Mouse (Mus musculus) midbrain, embryonic 14.5 days (tissue): ENCODE results near the gene Birc2. TPM values are rescaled to one million over a fixed set of nuclear protein-coding genes. Genes with fewer than 3 reads are reported as not detected.

Source experiments
- ATAC-seq: fragments of 200-750 bp; cut with Nextera tagmentation; 2 replicates; pipeline ENCODE4 v1.8.0; 2017; ENCODE audit warnings: moderate number of reproducible peaks, moderate library complexity; ENCODE audit not compliant: low FRiP score, low TSS enrichment
- DNase-seq: peaks from one replicate; pipeline ENCODE4 v3.0.0-alpha.2; 2015
- H3K27ac ChIP-seq: fragments of 300-500 bp; sonication (generic); replicated peaks from 2 replicates; pipeline ENCODE4 v1.5.1; 2014; ENCODE audit warnings: mild to moderate bottlenecking, low read depth, low read length, moderate library complexity
- H3K27me3 ChIP-seq: fragments of 300-500 bp; sonication (generic); 2 replicates; pipeline ENCODE4 v1.6.1; 2014; ENCODE audit warnings: low read length, control low read depth, mixed read lengths; ENCODE audit not compliant: control insufficient read depth, insufficient read depth
- H3K36me3 ChIP-seq: fragments of 300-500 bp; sonication (generic); 2 replicates; pipeline ENCODE4 v1.6.1; 2014; ENCODE audit warnings: low read length, control low read depth; ENCODE audit not compliant: control insufficient read depth, insufficient read depth
- H3K4me1 ChIP-seq: fragments of 300-500 bp; sonication (generic); 2 replicates; pipeline ENCODE4 v1.6.1; 2014; ENCODE audit warnings: mild to moderate bottlenecking, antibody characterized with exemption, low read length, control low read depth; ENCODE audit not compliant: control insufficient read depth, insufficient read depth
- H3K4me2 ChIP-seq: fragments of 300-500 bp; sonication (generic); 2 replicates; pipeline ENCODE4 v1.6.1; 2014; ENCODE audit warnings: mild to moderate bottlenecking, low read length, moderate library complexity
- H3K4me3 ChIP-seq: fragments of 300-500 bp; sonication (generic); replicated peaks from 2 replicates; pipeline ENCODE4 v1.5.1; 2014; ENCODE audit warnings: low read depth, low read length
- H3K9ac ChIP-seq: fragments of 300-500 bp; sonication (generic); replicated peaks from 2 replicates; pipeline ENCODE4 v1.6.1; 2014; ENCODE audit warnings: mild to moderate bottlenecking, low read length, moderate library complexity
- H3K9me3 ChIP-seq: fragments of 300-500 bp; sonication (generic); 2 replicates; pipeline ENCODE4 v1.6.1; 2016; ENCODE audit warnings: low read length, control low read depth, mixed read lengths; ENCODE audit not compliant: control insufficient read depth
- WGBS: fragments of 180-500 bp; shearing (Covaris S2); extraction: QIAGEN DNeasy Blood & Tissue Kit; methylation state at CpG from one replicate; pipeline ENCODE4 v1.1.7; 2014; 5-methylcytosine and 5-hydroxymethylcytosine counted together
- polyA plus RNA-seq: library from polyadenylated mRNA; unstranded; fragments of >200 nt; fragmentation: Nextera tagmentation; extraction: Ambion mirVana; gene quantifications from 2 replicates; pipeline ENCODE4 v1.2.1, GENCODE M21; 2014

Birc2 gene
- polyA plus RNA-seq, 1 experiment from 2014 or later = 57.7 TPM

DNA sequence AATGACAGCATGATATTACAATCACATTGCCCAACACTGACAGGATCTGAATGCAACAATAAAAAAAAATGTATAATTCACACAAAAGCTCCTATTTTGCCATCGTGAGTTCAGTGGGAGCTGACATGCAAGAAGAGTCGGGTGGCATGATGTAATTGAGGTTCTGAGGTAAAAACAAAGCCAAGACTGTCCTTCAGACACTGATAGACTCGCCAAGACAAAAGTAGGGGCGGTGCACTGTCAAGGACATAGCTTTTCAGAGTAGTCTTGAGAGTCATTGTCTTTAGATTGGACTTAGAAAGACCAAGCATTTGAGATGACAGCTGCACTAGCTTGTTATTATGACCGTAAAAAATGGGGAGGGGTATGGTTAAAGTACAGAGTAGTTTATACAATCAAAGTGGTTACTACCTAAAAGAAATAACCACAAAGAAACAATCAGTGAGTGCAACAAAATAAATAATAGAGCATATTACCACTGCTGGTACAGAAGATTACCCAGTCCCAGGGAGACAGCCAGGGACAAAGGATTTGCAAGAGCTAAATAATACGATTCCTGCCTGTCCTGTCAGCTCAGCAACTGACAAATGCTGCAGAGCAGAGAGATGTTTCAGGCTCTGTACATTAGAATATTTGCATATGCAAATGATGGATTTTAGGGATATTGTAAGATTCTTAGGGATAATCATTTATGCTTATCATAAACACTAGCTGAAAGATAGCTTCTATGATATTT, 40.6 kb downstream of the Birc2 start:
- Histone ChIP-seq H3K27ac (no peak overlapping the region), H3K9ac (no peak overlapping the region), H3K9me3 (no peaks in the 10 kb centered on the region), H3K36me3 (peaks cover 11% of the 10 kb centered on the region; the same call in 1 of the 2 replicates), H3K4me1 (no peaks in the 10 kb centered on the region), H3K27me3 (no peaks in the 10 kb centered on the region), H3K4me2 (no peak overlapping the region), H3K4me3 (no peak overlapping the region)
- ATAC-seq = peak; percentile 60; the same call in 1 of the 2 replicates
- WGBS = 53% methylated on average over 6 of the region's 6 CpGs
- peak; percentile 41 for DNase-seq

DNA sequence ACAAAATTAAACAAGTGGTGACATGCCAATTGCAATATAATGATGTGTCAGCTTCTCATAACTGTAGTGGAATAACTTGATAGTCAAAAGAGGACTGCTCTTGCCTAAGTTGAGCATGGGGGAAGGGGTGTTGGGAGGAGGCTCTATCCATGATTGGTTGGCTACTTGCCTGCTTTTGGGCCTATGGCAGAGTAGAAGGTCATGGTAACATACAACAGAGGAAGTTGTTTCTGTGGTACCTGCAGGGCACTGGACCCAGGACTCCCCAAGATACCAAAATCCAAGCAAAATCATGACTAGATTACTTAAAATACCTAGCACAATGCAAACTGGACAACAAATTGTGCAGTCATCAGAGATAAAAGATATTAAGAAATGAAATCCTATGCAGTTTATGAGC, 41.3 kb downstream of the Birc2 start:
- Histone ChIP-seq H3K9me3 (no peaks in the 10 kb centered on the region), H3K4me3 (no peak overlapping the region), H3K4me1 (no peaks in the 10 kb centered on the region), H3K9ac (no peak overlapping the region), H3K27ac (no peak overlapping the region), H3K36me3 (peaks cover 19% of the 10 kb centered on the region; the same call in 1 of the 2 replicates), H3K27me3 (no peaks in the 10 kb centered on the region), H3K4me2 (no peak overlapping the region)
- ATAC-seq (no peak), DNase-seq (no peak)

DNA sequence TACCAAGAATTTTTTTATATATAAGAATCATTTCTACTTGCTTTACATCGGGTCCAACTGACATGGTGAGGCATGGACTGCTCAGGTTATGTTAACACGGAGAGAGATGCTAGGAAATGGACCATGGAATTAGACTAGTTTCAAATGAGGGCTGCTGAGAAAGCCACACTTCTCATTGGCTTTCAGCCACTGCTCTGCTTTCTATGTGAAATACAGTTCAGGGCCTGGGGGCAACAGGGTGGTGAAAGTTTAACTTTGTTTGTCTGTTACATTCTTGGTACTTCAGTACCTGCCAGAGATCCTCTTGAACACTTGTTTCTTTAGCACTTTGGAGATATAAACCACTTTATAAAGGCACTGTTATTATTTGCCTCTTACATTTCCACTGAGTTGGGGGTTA, 43.3 kb downstream of the Birc2 start:
- H3K27ac ChIP-seq = no peak overlapping the region
- H3K4me2 ChIP-seq = no peak overlapping the region
- no peaks in the 10 kb centered on the region for H3K9me3 ChIP-seq
- ATAC-seq (no peak), DNase-seq (no peak)
- no peak overlapping the region for H3K4me3 ChIP-seq
- 90% methylated on average over 2 of the region's 2 CpGs for WGBS
- H3K27me3 ChIP-seq = no peaks in the 10 kb centered on the region
- H3K4me1 ChIP-seq = no peaks in the 10 kb centered on the region
- H3K36me3 ChIP-seq = peaks cover 21% of the 10 kb centered on the region; the same call in 1 of the 2 replicates
- no peak overlapping the region for H3K9ac ChIP-seq

DNA sequence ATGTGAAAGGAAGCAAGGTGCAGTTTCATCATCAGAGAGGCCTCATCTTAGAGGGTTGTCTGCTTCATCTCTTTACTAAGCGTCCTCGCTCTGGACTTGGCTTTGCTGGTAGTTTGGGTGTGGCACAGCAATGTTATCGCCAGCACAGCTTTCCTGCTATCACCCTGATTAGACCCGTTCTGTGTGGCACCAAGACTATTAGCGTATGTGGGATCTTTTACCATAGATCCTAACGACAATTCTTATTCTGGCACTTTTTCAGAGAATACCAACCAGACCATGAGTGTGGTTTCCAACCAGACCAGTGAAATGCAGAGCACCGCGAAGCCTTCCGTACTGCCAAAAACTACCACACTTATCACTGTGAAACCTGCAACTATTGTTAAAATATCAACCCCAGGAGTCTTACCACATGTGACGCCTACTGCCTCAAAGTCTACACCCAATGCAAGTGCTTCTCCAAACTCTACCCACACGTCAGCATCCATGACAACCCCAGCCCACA, 46.2 kb downstream of the Birc2 start:
- no peak for DNase-seq
- Histone ChIP-seq H3K27me3 (no peaks in the 10 kb centered on the region), H3K9ac (no peak overlapping the region), H3K9me3 (no peaks in the 10 kb centered on the region), H3K27ac (no peak overlapping the region), H3K4me1 (no peaks in the 10 kb centered on the region), H3K4me2 (no peak overlapping the region), H3K36me3 (peaks cover 21% of the 10 kb centered on the region; the same call in 1 of the 2 replicates), H3K4me3 (no peak overlapping the region)
- no peak for ATAC-seq
- WGBS = 97% methylated on average over 11 of the region's 11 CpGs

DNA sequence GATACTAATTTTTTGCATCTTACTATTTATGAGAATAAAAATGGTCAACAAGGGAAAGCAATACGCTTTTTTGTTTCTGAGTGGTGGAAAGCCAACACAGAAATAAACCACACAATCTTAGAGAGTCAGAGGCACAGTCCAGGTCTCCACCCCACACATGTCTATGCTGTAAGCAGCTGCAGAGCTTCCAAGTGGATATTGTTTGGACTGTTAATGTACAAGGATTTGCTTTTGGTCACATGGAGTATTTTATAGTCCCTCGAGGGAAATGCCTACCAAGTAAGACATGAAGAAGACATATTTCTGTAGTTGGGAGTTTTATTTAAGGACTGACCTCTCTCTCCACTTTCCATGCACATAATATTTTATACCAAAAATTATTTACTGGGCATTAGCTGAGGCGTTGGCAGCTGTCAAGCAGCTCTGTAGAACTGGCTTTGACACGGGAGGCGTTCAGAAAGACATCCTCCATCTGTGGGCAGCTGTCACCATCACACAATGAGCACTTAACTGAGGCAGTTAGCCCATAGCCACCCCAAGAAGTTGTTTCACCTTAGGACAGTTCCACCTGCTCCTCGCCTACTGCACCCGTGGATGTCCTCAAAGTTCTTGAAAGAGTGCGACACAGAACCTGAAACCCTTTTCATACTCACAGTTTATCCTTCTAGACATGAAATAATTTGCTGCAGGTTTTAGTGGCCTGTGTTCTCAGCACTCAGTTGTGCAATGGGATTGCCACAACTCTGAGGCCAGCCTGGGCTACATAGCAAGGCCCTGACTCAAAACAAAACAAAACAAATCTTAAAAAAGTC, 46.9 kb downstream of the Birc2 start:
- Histone ChIP-seq H3K9ac (no peak overlapping the region), H3K27me3 (no peaks in the 10 kb centered on the region), H3K27ac (no peak overlapping the region), H3K36me3 (peaks cover 21% of the 10 kb centered on the region; the same call in 1 of the 2 replicates), H3K4me2 (no peak overlapping the region), H3K4me3 (no peak overlapping the region), H3K9me3 (no peaks in the 10 kb centered on the region), H3K4me1 (no peaks in the 10 kb centered on the region)
- DNase-seq (no peak), ATAC-seq (no peak)
- 89% methylated on average over 8 of the region's 8 CpGs for WGBS

DNA sequence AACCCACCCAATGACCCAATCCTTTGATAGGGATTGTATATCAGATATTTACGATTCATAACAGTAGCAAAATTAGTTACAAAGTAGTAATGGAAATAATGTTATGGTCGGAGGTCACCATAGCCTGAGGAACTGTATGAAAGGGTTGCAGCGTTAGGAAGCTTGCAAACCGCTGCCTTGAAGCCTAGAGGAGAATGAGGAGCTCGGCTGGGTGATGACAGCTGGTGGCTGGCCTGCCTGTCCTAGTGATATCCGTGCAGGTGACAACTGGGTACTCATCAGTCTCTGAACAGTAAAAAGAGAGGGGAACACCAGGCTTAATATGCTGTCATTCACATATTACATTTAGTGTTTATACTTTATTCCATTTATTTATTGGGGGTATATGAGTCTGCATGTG, 48.5 kb downstream of the Birc2 start:
- no peak for DNase-seq

DNA sequence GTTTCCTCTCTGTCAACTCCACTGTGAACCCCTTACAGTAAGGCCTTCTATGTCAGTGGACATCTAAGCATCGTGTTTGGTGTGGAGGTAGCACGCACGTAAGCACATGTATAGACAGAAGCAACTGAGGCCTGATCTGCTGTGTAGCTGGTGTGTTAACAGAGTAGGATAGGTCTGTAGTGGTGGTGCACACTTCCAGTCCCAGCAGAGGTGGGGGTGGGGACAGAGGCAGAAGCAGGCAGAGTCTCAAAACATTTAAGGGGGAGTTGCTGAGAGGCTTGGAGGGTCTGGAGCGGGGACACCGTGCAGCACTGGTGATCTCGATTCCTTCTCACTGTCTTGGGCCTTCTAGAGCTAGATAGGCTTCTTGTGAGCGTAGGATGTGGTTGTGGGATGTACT, 50.8 kb downstream of the Birc2 start:
- H3K9me3 ChIP-seq = no peaks in the 10 kb centered on the region
- H3K4me3 ChIP-seq = no peak overlapping the region
- no peak for DNase-seq
- H3K9ac ChIP-seq = no peak overlapping the region
- H3K27me3 ChIP-seq = no peaks in the 10 kb centered on the region
- no peak for ATAC-seq
- 86% methylated on average over 7 of the region's 7 CpGs for WGBS
- H3K4me2 ChIP-seq = no peak overlapping the region
- peaks cover 7% of the 10 kb centered on the region; the same call in 1 of the 2 replicates for H3K36me3 ChIP-seq
- no peaks in the 10 kb centered on the region for H3K4me1 ChIP-seq
- H3K27ac ChIP-seq = no peak overlapping the region

More for the DNA sequence above, 48.5 kb downstream of the Birc2 start:
- Histone ChIP-seq H3K4me2 (no peak overlapping the region), H3K9me3 (no peaks in the 10 kb centered on the region), H3K27me3 (no peaks in the 10 kb centered on the region), H3K4me1 (no peaks in the 10 kb centered on the region), H3K27ac (no peak overlapping the region), H3K4me3 (no peak overlapping the region), H3K36me3 (peaks cover 16% of the 10 kb centered on the region; the same call in 1 of the 2 replicates), H3K9ac (no peak overlapping the region)
- WGBS = 90% methylated on average over 6 of the region's 6 CpGs
- ATAC-seq = no peak

DNA sequence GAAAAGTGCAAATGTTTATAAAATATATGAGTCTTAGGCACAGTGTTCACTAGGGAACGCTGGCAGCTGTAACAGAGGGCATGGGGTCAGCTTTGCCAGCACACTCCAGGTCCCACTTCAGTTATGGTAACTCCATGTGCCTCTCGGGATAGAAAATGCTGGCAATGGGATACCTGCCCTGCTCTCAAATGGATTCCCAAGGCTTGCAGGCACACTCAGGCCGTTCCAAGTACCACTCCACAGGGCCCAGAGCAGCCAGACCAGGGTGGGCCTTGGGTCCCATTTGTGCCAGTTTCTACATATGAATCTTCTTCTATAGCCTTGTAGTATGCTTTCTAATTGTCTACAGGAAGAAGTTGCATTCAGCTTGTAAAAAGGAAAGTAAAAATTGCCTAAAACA, 51.5 kb downstream of the Birc2 start:
- no peak for ATAC-seq
- 93% methylated on average over 3 of the region's 3 CpGs for WGBS

More for the DNA sequence above, 51.5 kb downstream of the Birc2 start:
- H3K9ac ChIP-seq = no peak overlapping the region
- H3K36me3 ChIP-seq = peaks cover under 1% of the 10 kb centered on the region; the same call in 1 of the 2 replicates
- H3K4me1 ChIP-seq = no peaks in the 10 kb centered on the region
- H3K9me3 ChIP-seq = no peaks in the 10 kb centered on the region
- no peak for DNase-seq
- no peaks in the 10 kb centered on the region for H3K27me3 ChIP-seq
- no peak overlapping the region for H3K27ac ChIP-seq
- no peak overlapping the region for H3K4me3 ChIP-seq
- no peak overlapping the region for H3K4me2 ChIP-seq
